Mouse (Mus musculus) limb, embryonic 13.5 days (tissue): ENCODE results near the gene Dcdc2c. TPM values are rescaled to one million over a fixed set of nuclear protein-coding genes. Genes with fewer than 3 reads are reported as not detected.

Source experiments
- ATAC-seq: fragments of 200-750 bp; cut with Nextera tagmentation; 2 replicates; pipeline ENCODE4 v1.8.0; 2017; ENCODE audit warnings: low read depth, moderate number of reproducible peaks, moderate TSS enrichment; ENCODE audit not compliant: low FRiP score
- H3K27ac ChIP-seq: fragments of 300-500 bp; sonication (generic); 2 replicates; pipeline ENCODE4 v1.5.1; 2015; ENCODE audit warnings: inconsistent platforms, mild to moderate bottlenecking, moderate library complexity
- H3K27me3 ChIP-seq: fragments of 300-500 bp; sonication (generic); 2 replicates; pipeline ENCODE4 v1.6.1; 2015; ENCODE audit warnings: mild to moderate bottlenecking, inconsistent platforms
- H3K36me3 ChIP-seq: fragments of 300-500 bp; sonication (generic); 2 replicates; pipeline ENCODE4 v1.6.1; 2015; ENCODE audit warnings: inconsistent platforms, mild to moderate bottlenecking, moderate library complexity
- H3K4me1 ChIP-seq: fragments of 300-500 bp; sonication (generic); 2 replicates; pipeline ENCODE4 v1.6.1; 2015; ENCODE audit warnings: inconsistent platforms
- H3K4me2 ChIP-seq: fragments of 300-500 bp; sonication (generic); replicated peaks from 2 replicates; pipeline ENCODE4 v1.6.1; 2015; ENCODE audit warnings: inconsistent platforms, mild to moderate bottlenecking, moderate library complexity
- H3K4me3 ChIP-seq: fragments of 300-500 bp; sonication (generic); 2 replicates; pipeline ENCODE4 v1.5.1; 2015; ENCODE audit warnings: moderate library complexity, mild to moderate bottlenecking, inconsistent platforms
- H3K9ac ChIP-seq: fragments of 300-500 bp; sonication (generic); 2 replicates; pipeline ENCODE4 v1.6.1; 2015; ENCODE audit warnings: mild to moderate bottlenecking, inconsistent platforms
- H3K9me3 ChIP-seq: fragments of 300-500 bp; sonication (generic); 2 replicates; pipeline ENCODE4 v1.6.1; 2016; ENCODE audit warnings: inconsistent platforms
- WGBS: fragments of 180-500 bp; shearing (Covaris S2); methylation state at CpG from one replicate; pipeline ENCODE4 v1.1.7; 2015; 5-methylcytosine and 5-hydroxymethylcytosine counted together
- polyA plus RNA-seq: library from polyadenylated mRNA; unstranded; fragments of >200 nt; fragmentation: Nextera tagmentation; extraction: Ambion mirVana; gene quantifications from 2 replicates; pipeline ENCODE4 v1.2.1, GENCODE M21; 2015

Dcdc2c gene
- polyA plus RNA-seq, 1 experiment from 2014 or later: 0.28 TPM

GRCm38 (mm10) chr12:28575366-28576070 is 23.3 kb upstream of the Dcdc2c start:
- 73% methylated on average over 6 of the region's 6 CpGs for WGBS
- H3K27me3 ChIP-seq: no peaks in the 10 kb centered on the region
- H3K36me3 ChIP-seq: no peaks in the 10 kb centered on the region
- H3K4me1 ChIP-seq: 0 out of 2 replicates have a peak, but pooled peaks cover 11% of the 10 kb centered on the region
- H3K9me3 ChIP-seq: no peaks in the 10 kb centered on the region
- H3K4me3 ChIP-seq: no peak overlapping the region
- no peak for ATAC-seq
- H3K4me2 ChIP-seq: no peak overlapping the region
- H3K9ac ChIP-seq: no peak overlapping the region
- H3K27ac ChIP-seq: no peak overlapping the region

DNA sequence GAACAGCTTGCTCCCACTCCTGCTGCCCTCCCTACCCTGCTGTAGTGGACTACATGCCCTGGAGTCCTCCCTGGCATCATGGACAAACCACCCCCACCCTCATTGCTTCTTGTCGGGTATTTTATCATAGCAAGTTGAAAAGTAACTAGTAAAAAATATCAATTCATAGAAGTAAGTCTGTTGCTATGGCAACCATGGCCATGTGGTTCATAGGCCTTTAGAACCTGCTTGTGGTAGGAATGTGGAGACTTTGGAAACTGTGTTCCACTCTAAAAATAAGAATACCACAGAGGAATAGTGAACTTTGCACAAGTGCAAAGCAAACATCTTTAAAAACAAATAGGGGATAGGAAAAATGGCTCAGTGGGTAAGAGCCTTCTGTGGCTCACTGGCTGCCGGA is 20.0 kb upstream of the Dcdc2c start:
- Histone ChIP-seq H3K4me2 (no peak overlapping the region), H3K27ac (no peak overlapping the region), H3K4me3 (no peak overlapping the region), H3K9ac (no peak overlapping the region), H3K9me3 (no peaks in the 10 kb centered on the region), H3K36me3 (no peaks in the 10 kb centered on the region), H3K4me1 (0 out of 2 replicates have a peak, but pooled peaks cover 11% of the 10 kb centered on the region), H3K27me3 (no peaks in the 10 kb centered on the region)
- ATAC-seq: no peak
- WGBS: 80% methylated on average over 2 of the region's 2 CpGs

- H3K4me2 ChIP-seq: peak overlapping the region; percentile 38; the same call in 1 of the 2 replicates
- no peak overlapping the region for H3K4me3 ChIP-seq
- no peak overlapping the region for H3K27ac ChIP-seq
- no peaks in the 10 kb centered on the region for H3K9me3 ChIP-seq
- ATAC-seq: no peak
- peaks cover 8% of the 10 kb centered on the region; the same call in 1 of the 2 replicates for H3K27me3 ChIP-seq
- H3K36me3 ChIP-seq: no peaks in the 10 kb centered on the region
- peaks cover 13% of the 10 kb centered on the region for H3K4me1 ChIP-seq
- no peak overlapping the region for H3K9ac ChIP-seq
- 62% methylated on average over 18 of the region's 18 CpGs for WGBS
Measured at GRCm38 (mm10) chr12:28551775-28552174, 424 bp downstream of the Dcdc2c start.

GRCm38 (mm10) chr12:28548887-28549286 is 3.3 kb downstream of the Dcdc2c start:
- peaks cover 8% of the 10 kb centered on the region; the same call in 1 of the 2 replicates for H3K27me3 ChIP-seq
- 29% methylated on average over 4 of the region's 4 CpGs for WGBS
- H3K4me1 ChIP-seq: peaks cover 13% of the 10 kb centered on the region
- no peak overlapping the region for H3K4me2 ChIP-seq
- no peaks in the 10 kb centered on the region for H3K36me3 ChIP-seq
- H3K27ac ChIP-seq: peak overlapping the region; percentile 28; the same call in 1 of the 2 replicates
- no peak; the same call in 1 of the 2 replicates for ATAC-seq
- no peaks in the 10 kb centered on the region for H3K9me3 ChIP-seq
- no peak overlapping the region for H3K9ac ChIP-seq
- no peak overlapping the region for H3K4me3 ChIP-seq

GRCm38 (mm10) chr12:28514264-28514775 is 37.9 kb downstream of the Dcdc2c start:
- H3K27ac ChIP-seq: no peak overlapping the region
- H3K4me2 ChIP-seq: no peak overlapping the region
- no peak overlapping the region for H3K9ac ChIP-seq
- no peak for ATAC-seq
- peaks cover 5% of the 10 kb centered on the region for H3K9me3 ChIP-seq
- no peak overlapping the region for H3K4me3 ChIP-seq
- no peaks in the 10 kb centered on the region for H3K27me3 ChIP-seq
- no peaks in the 10 kb centered on the region for H3K36me3 ChIP-seq
- 56% methylated on average over 1 of the region's 1 CpGs for WGBS
- no peaks in the 10 kb centered on the region for H3K4me1 ChIP-seq

DNA sequence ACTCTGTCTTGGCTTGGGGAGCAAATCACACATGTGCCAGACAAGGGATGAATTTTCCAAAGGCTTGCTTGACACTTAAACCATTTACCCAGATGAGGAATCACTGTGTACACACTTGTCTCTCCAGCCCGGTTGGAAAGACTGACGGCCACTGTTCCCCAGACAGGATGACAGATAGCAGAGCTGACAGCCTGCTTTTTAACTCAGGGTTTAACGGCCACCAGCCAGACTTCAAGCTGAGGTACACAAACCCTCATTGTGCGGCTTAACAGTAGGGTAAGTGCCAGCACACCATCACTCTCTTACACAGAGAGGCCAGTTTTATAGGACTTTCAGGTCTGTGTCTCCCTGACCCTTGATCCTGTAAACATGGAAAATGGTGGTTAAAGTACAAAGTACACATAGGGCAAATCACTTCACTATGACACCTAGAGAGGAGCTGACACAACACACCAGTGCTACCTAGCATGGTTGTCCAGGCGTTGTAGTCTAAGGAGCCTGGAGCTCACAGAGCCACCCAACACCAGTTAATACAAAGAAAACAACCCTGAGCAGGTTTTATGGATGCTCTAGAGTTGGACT is 42.4 kb downstream of the Dcdc2c start:
- no peak overlapping the region for H3K4me3 ChIP-seq
- H3K27ac ChIP-seq: no peak overlapping the region
- H3K9me3 ChIP-seq: peaks cover 5% of the 10 kb centered on the region
- ATAC-seq: no peak
- no peaks in the 10 kb centered on the region for H3K36me3 ChIP-seq
- no peak overlapping the region for H3K9ac ChIP-seq
- no peaks in the 10 kb centered on the region for H3K27me3 ChIP-seq
- H3K4me2 ChIP-seq: no peak overlapping the region
- H3K4me1 ChIP-seq: no peaks in the 10 kb centered on the region
- WGBS: 21% methylated on average over 5 of the region's 5 CpGs

GRCm38 (mm10) chr12:28494289-28494688 is 57.9 kb downstream of the Dcdc2c start:
- no peak overlapping the region for H3K4me2 ChIP-seq
- no peaks in the 10 kb centered on the region for H3K4me1 ChIP-seq
- H3K9ac ChIP-seq: no peak overlapping the region
- H3K27ac ChIP-seq: no peak overlapping the region
- no peaks in the 10 kb centered on the region for H3K9me3 ChIP-seq
- H3K36me3 ChIP-seq: no peaks in the 10 kb centered on the region
- no peak overlapping the region for H3K4me3 ChIP-seq
- no peaks in the 10 kb centered on the region for H3K27me3 ChIP-seq
- WGBS: 89% methylated on average over 5 of the region's 5 CpGs
- no peak for ATAC-seq

GRCm38 (mm10) chr12:28482483-28483160 is 69.6 kb downstream of the Dcdc2c start:
- H3K4me1 ChIP-seq: no peaks in the 10 kb centered on the region
- peak; percentile 48; the same call in 1 of the 2 replicates for ATAC-seq
- WGBS: 68% methylated on average over 10 of the region's 10 CpGs

GRCm38 (mm10) chr12:28460951-28461431 is 91.2 kb downstream of the Dcdc2c start:
- 54% methylated on average over 2 of the region's 2 CpGs for WGBS
- no peaks in the 10 kb centered on the region for H3K4me1 ChIP-seq
- H3K27ac ChIP-seq: no peak overlapping the region
- no peaks in the 10 kb centered on the region; the same call in 1 of the 2 replicates for H3K9me3 ChIP-seq
- ATAC-seq: no peak
- no peaks in the 10 kb centered on the region for H3K27me3 ChIP-seq
- H3K36me3 ChIP-seq: no peaks in the 10 kb centered on the region
- H3K9ac ChIP-seq: no peak overlapping the region
- no peak overlapping the region for H3K4me3 ChIP-seq
- no peak overlapping the region for H3K4me2 ChIP-seq

More at GRCm38 (mm10) chr12:28482483-28483160, 69.6 kb downstream of the Dcdc2c start:
- Histone ChIP-seq H3K36me3 (no peaks in the 10 kb centered on the region), H3K27me3 (no peaks in the 10 kb centered on the region), H3K9ac (no peak overlapping the region), H3K27ac (no peak overlapping the region), H3K4me2 (no peak overlapping the region), H3K9me3 (no peaks in the 10 kb centered on the region), H3K4me3 (no peak overlapping the region)

DNA sequence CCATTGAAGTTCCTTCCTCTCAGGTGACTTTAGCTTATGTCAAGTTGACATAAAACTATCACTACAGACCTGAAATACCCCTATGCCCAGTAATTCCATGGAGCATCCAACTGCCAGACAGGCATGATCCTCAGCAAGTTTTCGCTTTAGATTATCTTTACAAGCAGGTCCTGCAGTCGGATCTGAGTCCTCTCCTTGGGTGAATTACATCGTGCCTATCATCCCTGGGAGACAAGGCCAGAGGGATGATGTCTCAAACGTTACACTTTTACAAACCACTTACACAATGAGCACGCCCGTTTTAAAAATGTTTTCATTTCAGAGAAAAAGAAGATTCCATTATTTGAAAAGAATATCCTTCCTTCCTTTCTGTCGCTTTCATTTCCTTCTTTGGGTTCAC is 91.7 kb downstream of the Dcdc2c start:
- no peaks in the 10 kb centered on the region for H3K4me1 ChIP-seq
- no peak overlapping the region for H3K4me3 ChIP-seq
- no peak overlapping the region for H3K9ac ChIP-seq
- ATAC-seq: no peak
- H3K9me3 ChIP-seq: no peaks in the 10 kb centered on the region; the same call in 1 of the 2 replicates
- H3K36me3 ChIP-seq: no peaks in the 10 kb centered on the region
- H3K27ac ChIP-seq: no peak overlapping the region
- WGBS: 87% methylated on average over 7 of the region's 7 CpGs
- H3K27me3 ChIP-seq: no peaks in the 10 kb centered on the region
- no peak overlapping the region for H3K4me2 ChIP-seq

GRCm38 (mm10) chr12:28458786-28459185 is 93.4 kb downstream of the Dcdc2c start:
- Histone ChIP-seq H3K9me3 (no peaks in the 10 kb centered on the region; the same call in 1 of the 2 replicates), H3K27ac (no peak overlapping the region), H3K4me2 (no peak overlapping the region), H3K36me3 (no peaks in the 10 kb centered on the region), H3K4me1 (no peaks in the 10 kb centered on the region), H3K27me3 (no peaks in the 10 kb centered on the region), H3K4me3 (no peak overlapping the region), H3K9ac (no peak overlapping the region)
- no peak for ATAC-seq
- 96% methylated on average over 5 of the region's 5 CpGs for WGBS

DNA sequence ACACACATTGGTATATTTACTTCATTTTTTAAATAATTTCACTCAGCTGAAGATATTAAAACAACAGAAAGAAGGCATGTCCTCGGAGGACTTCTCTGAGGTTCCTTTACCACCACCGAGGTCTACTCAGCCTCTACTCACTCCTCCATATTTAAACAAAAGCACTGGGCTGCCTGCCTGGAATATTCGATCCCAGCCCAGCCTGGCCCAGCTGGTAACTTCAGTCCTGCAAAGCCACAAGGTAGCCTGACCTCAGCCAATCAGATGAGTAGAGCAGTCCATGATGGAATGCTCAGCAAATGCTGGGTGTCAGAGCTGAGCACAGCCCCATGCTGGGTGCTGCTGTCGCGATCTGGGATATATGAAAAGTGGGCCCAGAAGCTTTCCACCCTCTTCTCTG is 115.7 kb downstream of the Dcdc2c start:
- Histone ChIP-seq H3K27me3 (no peaks in the 10 kb centered on the region), H3K27ac (no peak overlapping the region), H3K9ac (no peak overlapping the region), H3K4me3 (no peak overlapping the region), H3K4me2 (no peak overlapping the region), H3K4me1 (peaks cover 6% of the 10 kb centered on the region; the same call in 1 of the 2 replicates), H3K36me3 (no peaks in the 10 kb centered on the region), H3K9me3 (no peaks in the 10 kb centered on the region)
- 74% methylated on average over 5 of the region's 5 CpGs for WGBS
- no peak for ATAC-seq
